Mouse (Mus musculus): ENCODE results near the gene Xrcc2. TPM values are rescaled to one million over a fixed set of nuclear protein-coding genes. Genes with fewer than 3 reads are reported as not detected.
"Not testable (repeated sequence)": the region's sequence is repeated elsewhere in the genome, so short reads cannot be mapped to it uniquely, and the experiment has no call there.

The Xrcc2 gene
- polyA plus RNA-seq, 1 experiment from 2014 or later, result 4.2 TPM

DNA sequence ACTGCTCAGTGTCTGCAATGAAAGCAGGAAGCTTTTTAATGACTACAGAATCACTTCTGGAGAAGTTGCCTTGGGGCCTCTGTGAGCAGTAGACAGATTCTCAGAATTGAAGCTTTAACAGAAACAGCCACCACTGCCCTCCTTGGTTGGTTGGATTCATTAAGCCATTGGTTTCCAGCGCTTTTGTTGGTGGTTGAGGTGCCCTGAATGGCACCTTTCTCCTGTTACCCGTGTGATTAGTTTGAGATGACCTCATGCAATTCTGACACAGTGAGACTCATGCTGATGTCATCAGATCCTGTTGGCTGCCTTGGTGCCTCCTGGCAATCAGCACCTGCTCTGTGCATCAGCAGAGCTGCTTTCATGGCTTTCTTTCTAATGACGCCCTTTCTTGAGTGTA lies 32.8 kb upstream of the Xrcc2 start:
- Histone ChIP-seq H3K9me3 (replicated peaks; ENCODE audit: control insufficient read depth, low read length) (no peaks in the 10 kb centered on the region), H3K9ac (ENCODE audit: low read length) (no peak overlapping the region), H3K4me3 (ENCODE audit: low read depth, low read length) (no peak overlapping the region), H3K27me3 (replicated peaks; ENCODE audit: control insufficient read depth, insufficient read depth, low read length) (no peaks in the 10 kb centered on the region), H3K27ac (ENCODE audit: low read depth, low read length) (no peak overlapping the region), H3K4me1 (ENCODE audit: control insufficient read depth, insufficient read depth, low read length) (no peaks in the 10 kb centered on the region), H3K4me2 (ENCODE audit: low read length) (no peak overlapping the region), H3K36me3 (ENCODE audit: control insufficient read depth, insufficient read depth, low read length) (no peaks in the 10 kb centered on the region)
- 11% methylated on average over 3 of the region's 3 CpGs for WGBS
- DNase-seq (ENCODE audit: low spot score) (peak; percentile 89), ATAC-seq (peak; percentile 96)

DNA sequence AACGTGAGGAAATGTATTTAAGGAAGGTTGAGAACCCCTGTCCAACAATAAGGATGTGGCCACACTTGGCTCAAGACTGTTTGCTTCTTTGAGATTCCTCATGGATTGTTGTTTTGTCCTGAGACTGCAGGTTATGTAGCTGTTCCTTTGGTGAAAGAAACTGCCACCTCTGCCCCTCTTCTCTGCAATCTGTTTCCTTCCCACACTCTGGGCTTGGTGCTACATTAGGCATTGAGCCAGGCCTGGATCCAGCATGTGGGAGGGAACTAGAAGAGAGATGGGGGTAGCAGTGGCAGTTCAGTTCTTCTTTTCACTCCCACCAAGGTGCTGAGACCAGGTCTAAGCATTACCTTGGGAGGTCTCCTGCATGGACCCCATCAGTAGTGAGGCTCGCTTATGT lies 30.2 kb upstream of the Xrcc2 start:
- H3K9me3 ChIP-seq (replicated peaks; ENCODE audit: control insufficient read depth, low read length), result no peaks in the 10 kb centered on the region
- no peak overlapping the region for H3K9ac ChIP-seq (ENCODE audit: low read length)
- no peak overlapping the region for H3K4me2 ChIP-seq (ENCODE audit: low read length)
- WGBS, result 85% methylated on average over 2 of the region's 2 CpGs
- H3K27ac ChIP-seq (ENCODE audit: low read depth, low read length), result no peak overlapping the region
- no peaks in the 10 kb centered on the region for H3K36me3 ChIP-seq (ENCODE audit: control insufficient read depth, insufficient read depth, low read length)
- no peak for DNase-seq (ENCODE audit: low spot score)
- no peaks in the 10 kb centered on the region for H3K27me3 ChIP-seq (replicated peaks; ENCODE audit: control insufficient read depth, insufficient read depth, low read length)
- no peak for ATAC-seq
- no peaks in the 10 kb centered on the region for H3K4me1 ChIP-seq (ENCODE audit: control insufficient read depth, insufficient read depth, low read length)
- H3K4me3 ChIP-seq (ENCODE audit: low read depth, low read length), result no peak overlapping the region

DNA sequence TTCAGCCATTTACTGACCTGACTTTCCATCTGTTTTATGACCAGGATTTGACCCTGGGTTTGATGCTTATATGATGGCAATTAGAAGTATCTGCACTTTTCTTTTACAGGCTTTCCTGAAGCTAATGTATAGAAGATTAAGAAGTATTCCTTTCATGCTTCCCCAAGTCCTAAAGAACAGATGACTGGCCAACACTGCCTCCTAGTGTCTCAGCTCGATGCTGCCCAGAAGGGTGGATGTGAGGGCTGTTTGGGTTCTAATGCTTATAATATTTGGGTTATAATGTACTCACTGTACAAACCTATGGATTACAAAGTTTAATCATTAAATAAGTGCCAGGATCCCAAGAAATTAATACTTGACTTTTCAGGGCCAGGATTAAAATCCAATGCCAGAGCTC lies 28.7 kb upstream of the Xrcc2 start:
- Histone ChIP-seq H3K27ac (ENCODE audit: low read depth, low read length) (no peak overlapping the region), H3K4me3 (ENCODE audit: low read depth, low read length) (no peak overlapping the region), H3K4me2 (ENCODE audit: low read length) (no peak overlapping the region), H3K27me3 (replicated peaks; ENCODE audit: control insufficient read depth, insufficient read depth, low read length) (no peaks in the 10 kb centered on the region), H3K9me3 (replicated peaks; ENCODE audit: control insufficient read depth, low read length) (no peaks in the 10 kb centered on the region), H3K4me1 (ENCODE audit: control insufficient read depth, insufficient read depth, low read length) (no peaks in the 10 kb centered on the region), H3K9ac (ENCODE audit: low read length) (no peak overlapping the region), H3K36me3 (ENCODE audit: control insufficient read depth, insufficient read depth, low read length) (no peaks in the 10 kb centered on the region)
- 20% methylated on average over 1 of the region's 1 CpGs for WGBS
- ATAC-seq (no peak), DNase-seq (ENCODE audit: low spot score) (peak; percentile 68)

DNA sequence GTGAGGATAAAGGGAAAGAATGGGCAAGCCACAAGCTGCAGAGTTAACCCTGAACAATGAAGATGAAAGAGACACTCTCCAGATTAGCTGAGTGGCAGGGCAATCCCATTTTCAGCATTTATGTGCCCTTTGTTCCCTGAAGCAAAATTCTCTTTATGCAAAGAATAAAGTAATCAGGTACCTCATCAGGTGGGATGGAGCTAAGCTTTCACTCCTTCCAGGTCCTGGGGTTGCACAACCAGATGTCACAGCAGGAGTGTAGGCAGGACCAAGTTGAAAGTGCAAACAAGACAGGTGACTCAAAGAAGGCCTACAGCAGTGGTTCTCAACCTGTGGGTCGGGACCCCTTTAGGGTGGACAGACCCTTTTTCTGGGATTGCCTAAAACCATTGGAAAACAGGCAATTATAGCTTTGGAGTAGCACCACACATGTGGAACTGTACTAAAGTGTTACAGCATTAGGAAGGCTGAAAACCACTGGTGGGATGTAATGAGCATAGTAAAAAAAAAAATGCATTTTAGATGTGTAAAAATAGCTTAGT lies 18.6 kb upstream of the Xrcc2 start:
- Histone ChIP-seq H3K9ac (ENCODE audit: low read length) (no peak overlapping the region), H3K27me3 (replicated peaks; ENCODE audit: control insufficient read depth, insufficient read depth, low read length) (no peaks in the 10 kb centered on the region), H3K9me3 (replicated peaks; ENCODE audit: control insufficient read depth, low read length) (no peaks in the 10 kb centered on the region), H3K27ac (ENCODE audit: low read depth, low read length) (no peak overlapping the region), H3K4me3 (ENCODE audit: low read depth, low read length) (no peak overlapping the region), H3K36me3 (ENCODE audit: control insufficient read depth, insufficient read depth, low read length) (no peaks in the 10 kb centered on the region), H3K4me2 (ENCODE audit: low read length) (no peak overlapping the region), H3K4me1 (ENCODE audit: control insufficient read depth, insufficient read depth, low read length) (no peaks in the 10 kb centered on the region)
- DNase-seq (ENCODE audit: low spot score) (no peak), ATAC-seq (no peak)
- WGBS, result 22% methylated on average over 1 of the region's 1 CpGs

DNA sequence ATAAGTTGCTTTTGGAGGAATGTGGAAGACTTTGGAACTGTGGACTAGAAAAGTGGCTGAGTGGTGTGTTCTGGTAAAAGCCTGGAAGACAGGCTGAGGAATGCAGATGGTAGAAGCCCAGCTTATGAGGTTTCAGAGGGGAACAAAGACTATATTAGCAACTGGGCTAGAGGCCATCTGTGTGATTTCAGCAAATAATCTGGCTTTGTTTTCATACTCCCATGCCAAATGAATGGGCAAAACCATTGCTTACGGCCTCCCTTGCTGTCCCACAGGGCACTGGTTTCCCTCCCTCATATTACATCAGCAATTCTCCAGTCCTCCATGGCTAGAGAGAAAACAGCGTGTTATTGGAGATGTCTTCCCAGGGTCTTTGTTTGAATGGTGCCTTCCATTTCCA lies 17.4 kb upstream of the Xrcc2 start:
- ATAC-seq (no peak), DNase-seq (ENCODE audit: low spot score) (peak; percentile 11)
- Histone ChIP-seq H3K27ac (ENCODE audit: low read depth, low read length) (no peak overlapping the region), H3K4me3 (ENCODE audit: low read depth, low read length) (no peak overlapping the region), H3K36me3 (ENCODE audit: control insufficient read depth, insufficient read depth, low read length) (no peaks in the 10 kb centered on the region), H3K9ac (ENCODE audit: low read length) (no peak overlapping the region), H3K27me3 (replicated peaks; ENCODE audit: control insufficient read depth, insufficient read depth, low read length) (no peaks in the 10 kb centered on the region), H3K4me2 (ENCODE audit: low read length) (no peak overlapping the region), H3K9me3 (replicated peaks; ENCODE audit: control insufficient read depth, low read length) (no peaks in the 10 kb centered on the region), H3K4me1 (ENCODE audit: control insufficient read depth, insufficient read depth, low read length) (no peaks in the 10 kb centered on the region)
- 52% methylated on average over 2 of the region's 2 CpGs for WGBS

DNA sequence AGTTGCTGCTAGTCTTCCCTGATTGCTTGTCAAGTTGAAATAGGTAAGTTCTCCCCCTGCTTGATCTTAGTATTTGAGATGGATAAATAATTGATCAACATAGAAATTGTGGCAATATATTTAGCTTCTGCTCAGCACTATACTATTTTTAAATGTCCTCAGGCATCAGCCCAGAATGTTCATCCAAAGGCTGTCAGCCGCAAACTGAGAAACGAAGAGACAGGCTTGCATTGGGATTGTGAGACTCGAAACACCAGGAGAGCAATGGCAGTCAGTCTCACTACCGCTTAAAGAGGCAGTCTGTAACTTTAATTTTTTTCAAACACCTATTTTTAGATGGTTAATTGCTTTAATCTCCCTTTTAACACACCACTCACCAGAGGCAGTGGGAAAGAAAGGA lies 13.8 kb upstream of the Xrcc2 start:
- H3K4me2 ChIP-seq (ENCODE audit: low read length), result no peak overlapping the region
- ATAC-seq, result no peak
- no peak overlapping the region for H3K27ac ChIP-seq (ENCODE audit: low read depth, low read length)

DNA sequence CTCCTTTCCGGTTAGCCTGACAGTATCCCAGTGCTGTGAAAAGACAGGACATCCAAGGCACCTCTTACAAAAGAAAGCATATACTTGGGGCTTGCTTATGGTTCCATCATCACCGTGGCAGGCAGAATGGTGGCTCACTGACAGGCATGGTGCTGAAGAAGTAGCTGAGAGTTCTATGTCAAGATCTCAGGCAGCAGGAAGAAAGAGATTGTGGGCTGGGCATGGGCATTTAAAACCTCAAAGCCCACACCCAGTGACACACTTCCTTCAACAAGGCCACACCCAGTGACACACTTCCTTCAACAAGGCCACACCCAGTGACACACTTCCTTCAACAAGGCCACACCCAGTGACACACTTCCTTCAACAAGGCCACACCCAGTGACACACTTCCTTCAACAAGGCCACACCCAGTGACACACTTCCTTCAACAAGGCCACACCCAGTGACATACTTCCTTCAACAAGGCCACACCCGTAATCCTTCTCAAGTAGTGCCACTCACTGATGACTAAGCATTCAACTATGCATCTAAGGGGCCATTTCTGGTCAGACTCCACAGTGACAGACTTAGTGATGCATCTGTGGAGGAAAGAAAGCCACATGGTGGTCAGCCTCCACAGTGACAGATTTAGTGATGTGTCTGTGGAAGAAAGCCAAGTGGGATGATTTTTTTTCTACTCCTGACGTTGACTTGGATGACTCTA lies 7.5 kb upstream of the Xrcc2 start:
- not testable (repeated sequence) for H3K4me2 ChIP-seq (ENCODE audit: low read length); H3K9me3 ChIP-seq (replicated peaks; ENCODE audit: control insufficient read depth, low read length); H3K9ac ChIP-seq (ENCODE audit: low read length); H3K4me1 ChIP-seq (ENCODE audit: control insufficient read depth, insufficient read depth, low read length); H3K4me3 ChIP-seq (ENCODE audit: low read depth, low read length); H3K36me3 ChIP-seq (ENCODE audit: control insufficient read depth, insufficient read depth, low read length); H3K27ac ChIP-seq (ENCODE audit: low read depth, low read length); ATAC-seq; H3K27me3 ChIP-seq (replicated peaks; ENCODE audit: control insufficient read depth, insufficient read depth, low read length); DNase-seq (ENCODE audit: low spot score)
- WGBS, result 95% methylated on average over 4 of the region's 4 CpGs

More for the DNA sequence above, 13.8 kb upstream of the Xrcc2 start:
- no peak overlapping the region for H3K9ac ChIP-seq (ENCODE audit: low read length)
- no peak for DNase-seq (ENCODE audit: low spot score)
- H3K36me3 ChIP-seq (ENCODE audit: control insufficient read depth, insufficient read depth, low read length), result no peaks in the 10 kb centered on the region
- WGBS, result 62% methylated on average over 4 of the region's 4 CpGs
- no peaks in the 10 kb centered on the region for H3K27me3 ChIP-seq (replicated peaks; ENCODE audit: control insufficient read depth, insufficient read depth, low read length)
- no peaks in the 10 kb centered on the region for H3K9me3 ChIP-seq (replicated peaks; ENCODE audit: control insufficient read depth, low read length)
- no peak overlapping the region for H3K4me3 ChIP-seq (ENCODE audit: low read depth, low read length)
- H3K4me1 ChIP-seq (ENCODE audit: control insufficient read depth, insufficient read depth, low read length), result no peaks in the 10 kb centered on the region

DNA sequence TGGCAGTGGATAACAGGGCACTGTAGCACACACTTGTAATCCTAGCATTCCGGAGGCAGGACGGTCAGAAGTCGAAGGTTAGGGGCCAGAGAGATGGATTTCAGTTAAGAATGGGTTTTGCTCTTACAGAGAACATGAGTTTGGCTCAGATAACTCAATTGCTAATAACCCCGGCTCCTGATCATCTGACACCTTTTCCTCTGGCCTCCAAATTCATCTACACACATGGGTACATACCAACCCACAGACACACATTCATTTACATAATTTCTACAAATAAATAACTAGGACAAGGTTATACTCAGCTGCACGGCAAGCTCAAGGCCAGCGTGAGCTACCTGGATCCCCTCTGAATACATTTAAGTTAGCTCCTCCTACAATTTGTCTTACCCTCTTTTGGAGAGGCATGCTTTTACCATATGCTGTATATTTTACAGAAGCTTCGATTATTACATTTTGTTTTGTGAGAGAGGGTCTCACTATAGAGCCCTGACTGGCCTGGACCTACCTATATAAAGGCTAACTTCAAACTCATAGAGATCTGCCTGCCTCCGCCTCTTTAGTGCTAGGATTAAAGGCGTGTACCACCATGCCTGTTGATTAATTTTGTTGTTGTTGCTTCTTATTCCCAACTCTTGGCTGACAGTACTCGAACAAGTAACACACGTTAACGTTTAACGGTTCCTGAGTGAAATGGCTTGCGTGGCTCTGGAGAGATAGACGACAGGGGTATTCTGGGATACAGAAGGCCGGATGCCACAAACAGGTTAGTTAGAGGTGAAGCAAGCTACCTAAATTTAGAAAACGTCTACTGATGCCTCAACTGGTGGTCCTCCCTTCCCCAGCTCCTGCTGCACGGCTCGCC lies 691 bp downstream of the Xrcc2 start:
- DNase-seq (ENCODE audit: low spot score) (no peak), ATAC-seq (peak; percentile 43)
- Histone ChIP-seq H3K36me3 (ENCODE audit: control insufficient read depth, insufficient read depth, low read length) (peaks cover 10% of the 10 kb centered on the region), H3K4me3 (ENCODE audit: low read depth, low read length) (peak overlapping the region; percentile 69), H3K4me2 (ENCODE audit: low read length) (peak overlapping the region; percentile 64), H3K9me3 (replicated peaks; ENCODE audit: control insufficient read depth, low read length) (no peaks in the 10 kb centered on the region), H3K27ac (ENCODE audit: low read depth, low read length) (peak overlapping the region; percentile 60; the same call in 1 of the 2 replicates), H3K27me3 (replicated peaks; ENCODE audit: control insufficient read depth, insufficient read depth, low read length) (no peaks in the 10 kb centered on the region), H3K9ac (ENCODE audit: low read length) (peak overlapping the region; percentile 79), H3K4me1 (ENCODE audit: control insufficient read depth, insufficient read depth, low read length) (peaks cover 7% of the 10 kb centered on the region; the same call in 1 of the 2 replicates)
- 21% methylated on average over 19 of the region's 19 CpGs for WGBS

DNA sequence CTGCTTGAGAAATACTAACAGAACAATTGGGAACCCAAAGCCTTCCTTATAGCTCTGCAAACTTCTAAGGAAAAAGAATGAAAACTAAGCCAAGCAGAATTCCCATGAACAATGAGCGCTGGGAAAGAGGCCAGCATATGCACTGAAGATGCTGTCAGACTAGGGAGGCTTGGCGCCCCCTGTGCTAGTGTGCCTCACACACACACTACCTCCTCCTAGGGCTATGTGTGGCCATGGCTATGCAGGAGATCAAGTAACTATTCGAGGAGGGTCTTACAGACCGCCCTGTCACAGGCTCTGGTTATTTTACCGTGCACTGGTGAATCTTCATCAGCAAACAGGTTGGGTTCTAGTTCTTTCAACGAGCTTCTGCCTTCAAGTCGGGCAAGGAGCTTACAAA lies 7.7 kb downstream of the Xrcc2 start:
- peak; percentile 81 for ATAC-seq
- no peak overlapping the region for H3K9ac ChIP-seq (ENCODE audit: low read length)
- H3K4me2 ChIP-seq (ENCODE audit: low read length), result no peak overlapping the region

More for the DNA sequence above, 7.7 kb downstream of the Xrcc2 start:
- no peaks in the 10 kb centered on the region for H3K27me3 ChIP-seq (replicated peaks; ENCODE audit: control insufficient read depth, insufficient read depth, low read length)
- 58% methylated on average over 7 of the region's 7 CpGs for WGBS
- H3K9me3 ChIP-seq (replicated peaks; ENCODE audit: control insufficient read depth, low read length), result no peaks in the 10 kb centered on the region
- peaks cover 5% of the 10 kb centered on the region; the same call in 1 of the 2 replicates for H3K4me1 ChIP-seq (ENCODE audit: control insufficient read depth, insufficient read depth, low read length)
- peak; percentile 75 for DNase-seq (ENCODE audit: low spot score)
- peaks cover 27% of the 10 kb centered on the region for H3K36me3 ChIP-seq (ENCODE audit: control insufficient read depth, insufficient read depth, low read length)
- no peak overlapping the region for H3K4me3 ChIP-seq (ENCODE audit: low read depth, low read length)
- H3K27ac ChIP-seq (ENCODE audit: low read depth, low read length), result no peak overlapping the region

Measured in forebrain, embryonic 14.5 days (tissue).